Mouse (Mus musculus): ENCODE measurements around the gene Plcg2. TPM values are rescaled to one million over a fixed set of nuclear protein-coding genes. Genes with fewer than 3 reads are reported as not detected.

Gene Plcg2
- polyA plus RNA-seq, 1 experiment from 2014 or later = 2.4 TPM

- ATAC-seq (ENCODE audit: low FRiP score, low TSS enrichment) (no peak), DNase-seq (ENCODE audit: low spot score) (no peak)
- Histone ChIP-seq H3K36me3 (ENCODE audit: control insufficient read depth, insufficient read depth, low read length) (no peaks in the 10 kb centered on the region), H3K9ac (ENCODE audit: low read length) (no peak overlapping the region), H3K4me2 (replicated peaks; ENCODE audit: low read depth) (no peak overlapping the region), H3K4me3 (ENCODE audit: low read depth, low read length) (no peak overlapping the region), H3K27me3 (ENCODE audit: control insufficient read depth, insufficient read depth, low read length) (no peaks in the 10 kb centered on the region), H3K9me3 (ENCODE audit: control insufficient read depth, low read length) (no peaks in the 10 kb centered on the region), H3K4me1 (replicated peaks; ENCODE audit: control insufficient read depth, insufficient read depth) (no peaks in the 10 kb centered on the region), H3K27ac (replicated peaks) (no peak overlapping the region)
- WGBS = 75% methylated on average over 10 of the region's 10 CpGs
- TF ChIP-seq CTCF (IDR thresholded peaks at IDR 0.05; ENCODE audit: low read depth) (no peak), EP300 (optimal IDR thresholded peaks at IDR 0.05) (no peak)
Measured at GRCm38 (mm10) chr8:117488246-117489005, 9.7 kb upstream of the Plcg2 start.

- H3K27ac ChIP-seq (replicated peaks) = no peak overlapping the region
- TF ChIP-seq CTCF (IDR thresholded peaks at IDR 0.05; ENCODE audit: low read depth) = no peak
- no peak for TF ChIP-seq EP300 (optimal IDR thresholded peaks at IDR 0.05)
- H3K9ac ChIP-seq (ENCODE audit: low read length) = no peak overlapping the region
- WGBS = 29% methylated on average over 9 of the region's 9 CpGs
- H3K4me3 ChIP-seq (ENCODE audit: low read depth, low read length) = no peak overlapping the region
- H3K27me3 ChIP-seq (ENCODE audit: control insufficient read depth, insufficient read depth, low read length) = no peaks in the 10 kb centered on the region; the same call in 1 of the 2 replicates
- H3K36me3 ChIP-seq (ENCODE audit: control insufficient read depth, insufficient read depth, low read length) = no peaks in the 10 kb centered on the region
- H3K4me2 ChIP-seq (replicated peaks; ENCODE audit: low read depth) = no peak overlapping the region
- ATAC-seq (ENCODE audit: low FRiP score, low TSS enrichment) (no peak), DNase-seq (ENCODE audit: low spot score) (no peak)
- H3K9me3 ChIP-seq (ENCODE audit: control insufficient read depth, low read length) = no peaks in the 10 kb centered on the region
- no peaks in the 10 kb centered on the region for H3K4me1 ChIP-seq (replicated peaks; ENCODE audit: control insufficient read depth, insufficient read depth)
Measured at GRCm38 (mm10) chr8:117493543-117493942, 4.5 kb upstream of the Plcg2 start.

GRCm38 (mm10) chr8:117494874-117495273, 3.2 kb upstream of the Plcg2 start:
- no peak for DNase-seq (ENCODE audit: low spot score)
- Histone ChIP-seq H3K9me3 (ENCODE audit: control insufficient read depth, low read length) (no peaks in the 10 kb centered on the region), H3K4me3 (ENCODE audit: low read depth, low read length) (no peak overlapping the region), H3K27ac (replicated peaks) (no peak overlapping the region), H3K27me3 (ENCODE audit: control insufficient read depth, insufficient read depth, low read length) (no peaks in the 10 kb centered on the region; the same call in 1 of the 2 replicates), H3K36me3 (ENCODE audit: control insufficient read depth, insufficient read depth, low read length) (no peaks in the 10 kb centered on the region), H3K9ac (ENCODE audit: low read length) (no peak overlapping the region), H3K4me1 (replicated peaks; ENCODE audit: control insufficient read depth, insufficient read depth) (no peaks in the 10 kb centered on the region), H3K4me2 (replicated peaks; ENCODE audit: low read depth) (no peak overlapping the region)
- TF ChIP-seq CTCF (IDR thresholded peaks at IDR 0.05; ENCODE audit: low read depth) = no peak
- TF ChIP-seq EP300 (optimal IDR thresholded peaks at IDR 0.05) = no peak
- no peak for ATAC-seq (ENCODE audit: low FRiP score, low TSS enrichment)
- WGBS = 83% methylated on average over 2 of the region's 2 CpGs

GRCm38 (mm10) chr8:117498915-117499540, 937 bp downstream of the Plcg2 start:
- Histone ChIP-seq H3K4me2 (replicated peaks; ENCODE audit: low read depth) (peak overlapping the region; percentile 100), H3K27me3 (ENCODE audit: control insufficient read depth, insufficient read depth, low read length) (no peaks in the 10 kb centered on the region; the same call in 1 of the 2 replicates), H3K4me1 (replicated peaks; ENCODE audit: control insufficient read depth, insufficient read depth) (no peaks in the 10 kb centered on the region), H3K9me3 (ENCODE audit: control insufficient read depth, low read length) (no peaks in the 10 kb centered on the region), H3K4me3 (ENCODE audit: low read depth, low read length) (peak overlapping the region; percentile 62), H3K27ac (replicated peaks) (no peak overlapping the region), H3K36me3 (ENCODE audit: control insufficient read depth, insufficient read depth, low read length) (no peaks in the 10 kb centered on the region), H3K9ac (ENCODE audit: low read length) (no peak overlapping the region)
- ATAC-seq (ENCODE audit: low FRiP score, low TSS enrichment) = peak; percentile 6; the same call in 1 of the 2 replicates
- TF ChIP-seq CTCF (IDR thresholded peaks at IDR 0.05; ENCODE audit: low read depth) (no peak), EP300 (optimal IDR thresholded peaks at IDR 0.05) (no peak)
- 20% methylated on average over 20 of the region's 20 CpGs for WGBS
- no peak for DNase-seq (ENCODE audit: low spot score)

- Histone ChIP-seq H3K27ac (replicated peaks) (no peak overlapping the region), H3K9ac (ENCODE audit: low read length) (no peak overlapping the region), H3K36me3 (ENCODE audit: control insufficient read depth, insufficient read depth, low read length) (no peaks in the 10 kb centered on the region), H3K27me3 (ENCODE audit: control insufficient read depth, insufficient read depth, low read length) (no peaks in the 10 kb centered on the region; the same call in 1 of the 2 replicates), H3K4me3 (ENCODE audit: low read depth, low read length) (no peak overlapping the region), H3K4me1 (replicated peaks; ENCODE audit: control insufficient read depth, insufficient read depth) (no peaks in the 10 kb centered on the region), H3K9me3 (ENCODE audit: control insufficient read depth, low read length) (no peaks in the 10 kb centered on the region), H3K4me2 (replicated peaks; ENCODE audit: low read depth) (no peak overlapping the region)
- TF ChIP-seq CTCF (IDR thresholded peaks at IDR 0.05; ENCODE audit: low read depth) (no peak), EP300 (optimal IDR thresholded peaks at IDR 0.05) (no peak)
- no peak for ATAC-seq (ENCODE audit: low FRiP score, low TSS enrichment)
- 70% methylated on average over 5 of the region's 5 CpGs for WGBS
- DNase-seq (ENCODE audit: low spot score) = no peak
Measured at GRCm38 (mm10) chr8:117500232-117500823, 2.2 kb downstream of the Plcg2 start.

All from stomach, postnatal 0 days (tissue).